Mouse (Mus musculus) cerebellum, postnatal 14 days (tissue): Measurements from ENCODE around the gene B230104I21Rik.

ENCODE experiments used
- DNase-seq, 2 experiments: peaks; one replicate each; pipeline ENCODE4 v3.0.0; 2021; ENCODE audit warnings: mixed read lengths in 2 of 2

Gene B230104I21Rik

GRCm38 (mm10) chr4:154335761-154336160, at the start of gene B230104I21Rik:
B230104I21Rik (plus strand) TSS chr4:154336127.
- DNase-seq = peak; percentile 8 to 25

GRCm38 (mm10) chr4:154293735-154294201, 42.2 kb upstream of the B230104I21Rik start:
- no peak for DNase-seq

GRCm38 (mm10) chr4:154294262-154294731, 41.6 kb upstream of the B230104I21Rik start:
- DNase-seq = no peak

- DNase-seq = no peak
These were observed 38.2 kb upstream of the B230104I21Rik start for GRCm38 (mm10) chr4:154297761-154298160.

GRCm38 (mm10) chr4:154299541-154300271, 36.2 kb upstream of the B230104I21Rik start:
- DNase-seq = peak in 1 of 2 experiments; percentile 31

GRCm38 (mm10) chr4:154301466-154301881, 34.5 kb upstream of the B230104I21Rik start, which contains the start of gene Arhgef16:
Arhgef16 (minus strand) TSS chr4:154301676.
- peak; percentile 68 to 74 for DNase-seq

- peak; percentile 52 to 61 for DNase-seq
These were observed 26.8 kb upstream of the B230104I21Rik start for GRCm38 (mm10) chr4:154309131-154309530.

GRCm38 (mm10) chr4:154310576-154311262, 25.2 kb upstream of the B230104I21Rik start:
- no peak for DNase-seq

GRCm38 (mm10) chr4:154312143-154312812, 23.6 kb upstream of the B230104I21Rik start:
- no peak for DNase-seq

- DNase-seq = no peak
These were observed 22.8 kb upstream of the B230104I21Rik start for GRCm38 (mm10) chr4:154312935-154313621.

GRCm38 (mm10) chr4:154313622-154313967, 22.3 kb upstream of the B230104I21Rik start:
- peak; percentile 43 to 55 for DNase-seq

- DNase-seq = no peak
These were observed 10.5 kb upstream of the B230104I21Rik start for GRCm38 (mm10) chr4:154325410-154325809.

- DNase-seq = peak; percentile 17 to 28
These were observed 7.5 kb upstream of the B230104I21Rik start for GRCm38 (mm10) chr4:154328431-154328830.

GRCm38 (mm10) chr4:154328836-154329235, 7.1 kb upstream of the B230104I21Rik start:
- peak; percentile 87 for DNase-seq

GRCm38 (mm10) chr4:154330001-154330400, 5.9 kb upstream of the B230104I21Rik start:
- no peak for DNase-seq

- DNase-seq = no peak
These were observed 4.7 kb upstream of the B230104I21Rik start for GRCm38 (mm10) chr4:154331271-154331670.

- DNase-seq = no peak
These were observed 2.6 kb upstream of the B230104I21Rik start for GRCm38 (mm10) chr4:154333300-154333699.

- peak; percentile 47 to 59 for DNase-seq
These were observed 1.1 kb upstream of the B230104I21Rik start for GRCm38 (mm10) chr4:154334699-154335402.

GRCm38 (mm10) chr4:154336650-154337049, 723 bp downstream of the B230104I21Rik start:
- DNase-seq = no peak

GRCm38 (mm10) chr4:154346731-154347522, 11.0 kb downstream of the B230104I21Rik start:
- no peak for DNase-seq

GRCm38 (mm10) chr4:154348197-154348786, 12.4 kb downstream of the B230104I21Rik start:
- DNase-seq = no peak
